Mouse (Mus musculus): ENCODE results near the gene Tmem176a. TPM values are rescaled to one million over a fixed set of nuclear protein-coding genes. Genes with fewer than 3 reads are reported as not detected.
"Not testable (repeated sequence)": the region's sequence is repeated elsewhere in the genome, so short reads cannot be mapped to it uniquely, and the experiment has no call there.

Tmem176a gene
- total RNA-seq, 2 experiments from 2014 or later = 22.4 to 27.5 TPM

DNA sequence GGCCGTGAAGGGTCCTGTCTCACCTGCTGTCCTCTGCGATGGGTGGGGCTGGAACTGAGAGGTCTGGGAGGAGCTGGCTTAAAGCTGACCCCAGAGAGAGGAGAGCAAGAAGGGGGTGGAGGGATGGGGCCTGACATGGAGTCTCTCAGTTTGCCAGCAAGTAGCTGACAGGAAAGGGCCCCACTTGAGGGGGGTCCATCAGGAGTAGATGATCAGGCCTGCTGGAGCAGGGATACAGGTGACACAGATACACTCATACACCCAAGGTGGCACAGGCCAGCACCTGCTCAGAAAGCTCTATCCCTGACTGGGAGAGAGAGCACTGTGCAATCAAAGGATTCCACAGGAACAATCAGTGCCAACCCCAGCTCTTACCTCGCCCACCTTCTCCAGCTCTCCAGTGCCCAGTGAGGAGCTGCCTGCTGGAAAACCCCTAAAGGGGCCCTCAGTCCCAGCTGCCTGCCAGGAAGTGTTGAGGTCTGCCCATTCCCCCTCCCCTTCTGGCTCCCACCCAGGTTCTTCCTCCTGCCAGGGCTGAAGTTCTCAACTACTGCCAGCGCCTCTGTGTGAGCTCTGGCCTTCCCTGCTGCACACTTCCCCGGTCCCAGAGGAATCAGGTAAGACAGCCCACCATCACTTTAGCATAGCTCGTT, 380 bp downstream of the Tmem176a start, which contains the start of gene Tmem176b:
Gene Tmem176b, minus strand, starts transcription at position 524 of the 653 bp plus-strand sequence.
- intact Hi-C loops (cut with DNase I) = loop anchor here (2.0 kb wide), 1 partner anchor 18 kb away; no protein-coding TSS in a partner anchor
- DNase-seq = peak; percentile 97

DNA sequence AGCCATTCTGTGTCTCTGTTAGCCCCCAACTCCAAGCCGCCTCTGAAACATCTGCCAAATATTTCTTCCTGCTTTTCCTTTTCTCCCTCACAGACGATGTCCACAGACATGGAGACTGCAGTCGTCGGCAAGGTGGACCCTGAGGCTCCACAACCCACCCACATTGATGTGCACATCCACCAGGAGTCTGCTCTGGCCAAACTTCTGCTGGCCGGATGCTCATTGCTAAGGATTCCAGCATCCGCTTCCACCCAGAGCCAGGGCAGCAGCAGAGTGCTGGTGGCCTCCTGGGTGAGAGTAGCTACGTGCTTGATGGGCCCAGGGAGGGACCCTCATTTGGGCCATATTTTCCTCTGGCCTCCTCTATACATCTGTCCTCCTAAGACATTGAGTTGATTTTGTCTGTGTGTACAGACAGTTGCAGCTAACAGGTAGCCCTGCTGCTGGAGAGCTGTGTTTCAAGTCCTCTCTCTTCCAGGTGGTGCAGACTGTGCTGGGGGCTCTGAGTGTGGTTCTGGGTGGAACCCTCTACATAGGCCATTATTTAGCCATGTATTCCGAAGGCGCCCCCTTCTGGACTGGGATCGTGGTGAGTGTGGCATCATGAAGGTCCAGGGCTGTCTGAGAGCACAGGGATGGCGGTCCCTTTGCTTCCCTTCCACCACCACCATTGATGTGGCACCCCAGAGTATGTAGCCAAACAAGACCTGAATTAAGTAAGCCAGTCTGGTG, 1.6 kb downstream of the Tmem176a start:
- intact Hi-C loops (cut with DNase I) = no loop called here
- peak; percentile 32 to 41 for DNase-seq

DNA sequence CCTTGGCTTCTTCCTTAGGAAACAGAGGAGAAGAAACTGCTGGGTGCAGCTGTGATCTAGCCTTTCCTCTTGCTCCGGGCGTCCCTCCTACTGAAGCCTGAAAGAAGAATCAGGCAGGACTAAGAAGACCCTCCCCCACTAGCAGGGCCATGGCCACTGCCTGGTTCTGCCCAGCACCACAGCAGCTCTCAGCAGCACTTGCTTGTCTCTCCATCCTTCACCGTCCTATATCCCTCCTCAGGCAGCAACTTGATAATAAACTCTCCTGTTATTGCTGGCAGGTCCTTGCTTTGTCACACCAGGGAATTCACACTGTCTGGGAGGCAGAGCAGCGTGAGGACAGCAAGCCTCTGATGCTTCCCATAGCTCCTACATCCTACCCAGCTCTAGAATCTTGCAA, 4.4 kb downstream of the Tmem176a start:
- intact Hi-C loops (cut with DNase I) = no loop called here

DNA sequence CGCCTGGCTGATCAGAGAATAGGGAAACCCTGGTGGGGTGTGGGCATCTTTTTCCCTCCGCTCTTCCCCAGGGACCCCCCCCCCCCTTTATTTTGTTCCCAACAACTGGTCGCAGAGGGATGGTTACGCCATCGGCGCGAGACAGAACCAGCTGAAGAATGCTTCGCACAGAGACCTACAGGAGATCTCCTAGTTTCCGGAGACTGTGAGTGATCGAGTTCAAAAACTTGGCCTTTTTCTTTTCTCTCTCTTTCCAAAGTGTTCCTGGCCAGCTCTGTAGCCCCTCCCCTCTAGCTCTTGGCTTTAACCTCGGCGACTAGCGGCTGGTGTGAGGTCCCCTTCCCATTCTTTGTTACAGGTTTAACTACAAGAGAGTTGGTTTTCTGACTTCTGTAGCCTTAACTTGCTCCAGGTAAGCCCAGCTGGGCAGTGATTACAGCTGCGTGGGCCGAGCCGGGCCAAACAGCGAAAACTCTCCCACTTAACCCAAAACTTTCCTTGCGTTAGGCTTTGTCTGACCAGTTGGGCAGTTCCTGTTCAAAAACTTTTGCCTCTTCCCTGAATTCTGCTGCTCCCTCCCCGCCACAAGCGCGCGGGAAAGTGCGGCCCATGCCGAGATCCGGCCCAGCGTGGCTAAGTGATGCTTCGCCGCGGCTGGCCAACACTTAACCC, 11.2 kb downstream of the Tmem176a start:
- intact Hi-C loops (cut with DNase I) = no loop called here
- peak; percentile 60 to 69 for DNase-seq

More for the DNA sequence above, 4.4 kb downstream of the Tmem176a start:
- no peak for DNase-seq

DNA sequence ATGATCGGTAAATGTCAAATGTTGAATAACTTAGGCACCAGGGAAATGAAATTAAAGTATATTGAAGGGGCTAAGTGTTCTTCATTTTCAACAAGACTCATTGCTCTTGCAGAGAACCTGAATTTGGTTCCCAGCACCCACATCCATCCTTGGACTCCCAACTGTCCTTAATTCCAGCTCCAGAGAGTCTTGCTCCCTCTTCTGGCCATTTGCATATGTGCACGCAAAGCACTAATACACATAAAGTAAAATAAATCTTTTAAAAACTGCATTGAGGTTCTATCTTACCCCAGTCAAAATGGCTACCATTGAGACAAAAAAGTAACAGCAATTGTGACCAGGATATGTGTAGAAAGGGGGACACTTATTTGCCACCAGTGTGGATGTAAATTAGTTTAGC, 13.4 kb downstream of the Tmem176a start:
- intact Hi-C loops (cut with DNase I) = no loop called here
- DNase-seq = no peak

DNA sequence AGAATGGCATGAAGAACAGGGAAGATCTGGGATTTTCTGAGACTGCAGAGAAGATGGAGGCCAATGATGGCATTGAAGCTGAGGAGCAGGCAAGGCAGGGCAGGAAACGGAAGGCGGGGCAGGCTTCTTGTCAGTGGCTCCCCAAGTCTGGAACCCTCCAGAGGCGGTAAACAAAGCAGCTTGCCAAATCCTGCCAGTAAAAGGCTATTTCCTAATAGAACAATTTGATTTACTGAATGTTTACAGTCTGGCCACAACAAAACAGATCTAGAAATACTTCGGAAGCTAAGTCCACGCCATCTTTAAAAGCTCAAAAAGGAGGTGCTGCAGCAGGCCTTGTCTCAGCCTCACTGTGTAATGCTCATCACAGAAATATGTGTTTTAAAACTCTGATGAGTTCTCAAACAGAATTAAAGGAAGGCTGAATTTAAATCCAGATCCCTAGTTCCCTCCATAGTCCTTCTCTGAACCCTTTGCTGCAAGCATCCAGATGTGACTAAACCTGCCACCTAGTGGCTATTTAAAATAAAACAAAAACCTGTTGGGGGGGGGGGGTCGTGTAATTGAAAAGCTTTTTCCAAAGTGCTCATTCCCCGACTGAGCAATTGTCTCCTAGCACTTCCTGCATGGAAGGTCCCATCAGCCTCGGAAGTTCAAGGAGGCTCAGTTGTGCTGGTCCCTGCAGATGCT, 17.0 kb downstream of the Tmem176a start:
- intact Hi-C loops (cut with DNase I) = loop anchor here (1.0 to 5.0 kb wide), 3 partner anchors 17 to 210 kb away; partner anchors contain the start of genes Gimap8, Tmem176a and Tmem176b

DNA sequence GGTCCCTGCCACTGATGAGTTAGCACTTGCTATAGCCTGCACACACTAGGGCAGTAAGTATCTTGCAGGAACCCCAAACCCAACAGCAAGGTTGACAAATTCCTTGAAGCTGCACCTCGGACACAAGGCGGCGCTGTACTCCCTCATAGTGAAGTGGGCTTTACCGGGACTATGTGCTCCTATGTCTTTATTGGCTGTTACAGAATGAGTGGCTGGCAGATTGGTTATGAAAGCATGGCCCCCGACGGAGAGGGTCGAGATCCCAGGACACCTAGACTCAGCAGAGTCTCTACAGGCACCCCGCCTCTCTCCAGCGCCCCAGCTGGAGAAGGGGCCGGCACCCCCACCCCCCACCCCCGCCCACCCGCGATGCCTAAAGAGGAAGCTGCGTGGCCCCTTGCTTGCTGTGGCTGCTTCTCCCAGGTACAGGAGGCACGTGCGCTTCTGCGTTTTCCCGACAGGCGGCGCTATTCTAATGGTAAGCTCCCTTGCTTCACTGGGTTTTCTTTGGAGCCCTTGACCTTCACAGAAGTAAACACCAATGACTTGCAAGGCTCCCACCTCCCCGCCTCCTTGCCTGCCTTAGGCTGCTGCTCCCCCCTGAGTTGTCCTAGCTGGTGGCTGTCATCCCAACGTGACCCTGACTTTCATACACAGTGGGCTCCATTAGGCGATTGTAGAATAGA, 19.6 kb downstream of the Tmem176a start:
- DNase-seq = peak; percentile 41 to 68
- intact Hi-C loops (cut with DNase I) = loop anchor here (1.0 kb wide), 1 partner anchor 95 kb away; no protein-coding TSS in a partner anchor

More for the DNA sequence above, 17.0 kb downstream of the Tmem176a start:
- no peak for DNase-seq

DNA sequence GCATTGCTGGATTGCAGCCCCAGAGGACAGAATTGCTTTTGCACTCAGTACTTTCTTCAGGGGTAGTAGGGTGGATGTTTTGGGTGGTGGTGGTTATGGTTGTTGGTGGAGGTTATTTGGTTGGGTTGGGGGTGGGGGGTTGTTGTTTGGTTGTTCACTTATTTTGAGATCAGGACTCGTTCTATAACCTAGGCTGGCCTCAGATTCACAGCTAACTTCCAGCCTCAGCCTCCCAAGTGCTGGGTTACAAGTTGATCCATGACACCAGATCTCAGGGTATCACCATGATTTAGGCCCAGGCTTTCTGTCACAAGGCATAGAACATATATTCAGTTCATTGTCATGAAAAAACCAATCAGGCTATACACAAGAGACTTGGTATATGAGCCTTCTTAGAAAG, 20.1 kb downstream of the Tmem176a start:
- intact Hi-C loops (cut with DNase I) = loop anchor here (1.0 kb wide), 1 partner anchor 94 kb away; no protein-coding TSS in a partner anchor
- DNase-seq = no peak

DNA sequence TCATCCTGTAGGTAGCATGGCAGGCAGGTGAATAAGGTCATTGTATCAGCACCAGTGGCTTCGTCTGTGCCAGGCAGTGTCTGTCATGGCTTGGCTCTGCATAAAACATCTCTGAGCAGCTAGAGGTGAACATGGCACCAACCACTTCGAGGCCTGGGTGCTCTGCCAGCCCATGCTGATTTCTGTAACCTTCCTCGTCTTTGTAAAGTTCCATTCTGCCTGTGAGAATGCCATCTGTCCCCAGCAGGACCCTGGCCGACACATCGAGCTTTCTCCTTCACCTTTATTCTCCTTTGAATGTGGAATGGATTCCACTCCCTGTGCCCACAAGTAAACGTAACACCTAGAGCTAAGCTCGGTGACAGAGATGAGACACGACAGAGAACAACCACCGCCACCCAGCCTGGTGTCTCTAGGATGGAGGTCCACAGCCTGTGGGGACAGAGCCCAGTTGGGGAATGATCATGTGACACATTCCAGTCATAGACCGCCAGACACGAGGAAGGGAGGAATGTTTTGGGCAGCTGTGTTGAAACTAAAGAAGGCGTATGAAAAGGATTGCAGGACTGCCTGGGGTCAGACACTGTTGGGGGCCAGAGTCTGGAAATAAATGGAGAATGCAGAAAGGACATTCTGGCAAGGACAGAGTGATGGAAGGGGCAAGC, 21.0 kb downstream of the Tmem176a start:
- DNase-seq = no peak
- intact Hi-C loops (cut with DNase I) = no loop called here

DNA sequence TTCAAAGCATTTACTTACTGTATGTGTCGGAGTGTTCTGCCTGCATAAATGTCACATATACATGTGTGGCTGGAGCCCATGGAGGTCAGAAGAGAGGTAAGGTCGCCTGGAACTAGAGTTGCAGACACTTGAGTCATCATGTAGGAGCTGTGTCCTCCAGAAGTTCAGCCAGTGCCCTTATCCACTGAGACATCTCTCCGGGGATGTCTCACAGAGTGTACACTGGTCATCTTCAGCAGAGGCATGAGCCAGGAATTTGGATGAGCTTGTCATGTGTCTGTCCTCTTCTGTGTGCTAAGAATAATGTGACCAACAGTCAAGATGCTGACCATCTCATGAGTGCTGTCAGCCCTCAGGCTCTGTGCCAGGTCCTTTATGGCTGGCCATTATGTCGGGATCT, 22.1 kb downstream of the Tmem176a start:
- intact Hi-C loops (cut with DNase I) = no loop called here
- no peak for DNase-seq

DNA sequence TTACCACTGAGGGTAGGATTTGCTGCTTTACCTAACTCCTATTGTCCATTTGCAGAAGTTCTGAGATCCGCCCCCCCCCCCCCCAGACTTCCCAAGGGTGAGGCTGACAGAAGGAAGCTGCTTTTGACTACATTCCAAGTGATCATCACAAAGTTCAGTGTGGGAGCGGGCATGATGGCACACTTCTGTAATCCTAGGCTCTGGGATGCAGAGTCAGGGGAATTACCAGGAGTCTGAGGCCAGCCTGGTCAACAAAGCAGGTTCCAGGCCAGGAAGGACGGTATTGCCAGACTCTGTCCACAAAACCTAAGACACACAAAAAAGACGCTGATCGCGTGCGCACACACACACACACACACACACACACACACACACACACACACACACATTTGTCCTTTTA, 22.8 kb downstream of the Tmem176a start:
- intact Hi-C loops (cut with DNase I) = no loop called here
- DNase-seq = no peak

DNA sequence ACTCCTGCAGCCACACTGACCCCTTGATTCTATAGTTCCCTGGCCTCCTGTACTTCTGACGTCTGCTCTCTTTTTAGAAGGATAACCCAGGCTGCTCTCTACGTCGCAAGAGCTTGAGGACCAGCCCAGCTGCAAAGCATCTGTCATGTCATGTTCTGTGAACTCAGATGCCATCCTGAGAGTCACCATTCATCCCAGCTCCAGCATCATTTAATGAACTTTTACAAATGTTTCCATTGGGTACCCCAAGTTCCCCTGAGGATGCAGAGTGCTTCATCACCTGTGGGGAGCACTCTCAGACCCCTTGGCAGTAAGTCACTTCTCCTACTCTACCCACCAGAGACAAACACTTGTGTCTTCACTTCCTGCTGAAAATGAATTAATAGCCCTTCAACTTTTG, 23.5 kb downstream of the Tmem176a start:
- intact Hi-C loops (cut with DNase I) = no loop called here
- DNase-seq = no peak

DNA sequence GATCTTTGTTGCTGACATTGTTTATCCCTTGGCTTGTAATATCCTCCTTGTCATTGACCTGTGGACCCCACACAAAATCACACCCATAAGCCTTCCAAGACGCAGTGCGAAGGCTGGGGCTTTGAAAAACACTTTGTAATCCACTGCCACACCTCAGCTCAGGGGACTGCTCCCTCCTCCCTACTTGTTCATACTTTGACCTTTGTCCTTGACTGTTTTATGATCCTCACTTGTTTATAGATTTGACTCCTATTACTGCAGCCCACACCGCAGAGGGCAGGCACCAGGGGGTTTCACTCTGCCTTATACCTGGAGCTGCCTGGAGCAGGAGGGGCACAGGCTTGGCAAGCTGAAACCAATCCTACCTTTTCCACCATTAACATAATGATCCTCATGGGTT, 24.0 kb downstream of the Tmem176a start:
- intact Hi-C loops (cut with DNase I) = no loop called here
- no peak for DNase-seq

DNA sequence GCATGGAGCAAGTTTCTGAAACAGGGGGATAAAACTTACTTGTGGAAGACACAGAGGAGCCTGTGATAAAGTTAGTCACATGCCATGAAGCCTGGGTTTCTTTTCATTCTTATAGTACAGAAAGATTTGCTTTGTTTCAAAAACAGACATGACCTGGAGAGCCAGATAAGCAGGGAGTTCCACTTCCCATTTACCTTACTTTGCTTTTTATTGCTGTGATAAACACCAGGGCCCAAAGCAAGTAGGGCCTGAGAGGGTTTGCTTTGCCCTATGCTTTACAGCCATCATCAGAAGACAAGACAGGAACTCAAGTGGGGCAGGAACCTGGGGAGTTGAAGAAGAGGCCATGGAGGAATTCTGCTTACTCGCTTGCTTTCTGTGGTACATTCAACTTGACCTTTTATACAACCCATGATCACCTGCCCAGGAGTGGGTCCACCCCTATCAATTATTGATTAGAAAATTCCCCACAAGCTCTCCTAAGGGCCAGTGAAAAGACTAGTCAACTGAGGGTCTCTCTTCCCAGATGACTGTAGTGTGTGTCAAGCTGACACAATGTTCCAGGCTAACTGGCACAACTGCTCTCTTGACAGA, 24.5 kb downstream of the Tmem176a start:
- no peak for DNase-seq

DNA sequence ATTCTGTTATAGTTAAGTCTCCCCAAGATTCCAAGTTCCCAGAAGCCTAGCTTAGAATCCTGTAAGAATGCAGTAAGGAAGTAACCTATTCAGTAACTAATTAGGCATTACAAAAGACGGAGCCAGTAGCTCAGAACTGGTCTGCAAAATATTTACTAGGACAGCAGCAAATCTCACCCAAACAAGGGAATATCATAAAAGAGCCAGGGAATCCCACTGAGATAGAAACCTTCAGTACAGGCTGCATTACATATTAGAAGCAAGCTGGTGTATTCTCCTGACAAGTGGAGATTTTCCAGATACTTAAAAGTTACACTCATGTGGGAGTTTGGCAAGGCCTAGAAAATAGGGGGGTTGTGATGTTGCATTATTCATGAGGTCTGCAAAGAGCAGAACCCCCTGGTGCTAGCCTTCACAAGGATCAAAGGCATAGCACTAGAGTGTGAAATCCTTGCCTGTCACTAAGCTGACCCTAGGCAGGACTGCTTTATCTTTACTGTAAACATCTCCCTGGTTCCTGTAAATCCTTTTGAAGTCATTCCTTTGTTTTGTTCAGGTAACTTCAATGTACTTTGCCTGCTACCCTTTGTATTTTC, 25.7 kb downstream of the Tmem176a start:
- intact Hi-C loops (cut with DNase I); DNase-seq: not testable (repeated sequence)

More for the DNA sequence above, 24.5 kb downstream of the Tmem176a start:
- intact Hi-C loops (cut with DNase I) = no loop called here

DNA sequence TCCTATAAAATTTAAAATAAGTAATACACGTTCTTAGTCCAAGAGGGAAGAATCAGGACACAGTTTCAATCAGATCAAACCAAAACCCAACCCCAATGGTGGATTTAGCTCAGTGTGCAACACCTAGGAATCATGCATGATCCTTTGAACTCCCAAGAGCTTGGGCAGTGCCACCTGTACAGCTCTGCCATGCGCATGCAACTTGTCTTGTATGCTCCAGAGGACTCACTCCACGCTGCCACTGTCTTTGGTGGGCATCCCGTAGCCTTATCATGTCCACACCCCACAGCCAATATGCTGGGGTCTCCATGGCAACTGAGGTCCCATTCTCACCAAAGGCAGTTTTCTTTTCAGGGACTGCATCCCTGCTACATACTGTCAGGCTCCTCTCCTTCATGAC, 26.4 kb downstream of the Tmem176a start:
- intact Hi-C loops (cut with DNase I) = no loop called here
- no peak for DNase-seq

DNA sequence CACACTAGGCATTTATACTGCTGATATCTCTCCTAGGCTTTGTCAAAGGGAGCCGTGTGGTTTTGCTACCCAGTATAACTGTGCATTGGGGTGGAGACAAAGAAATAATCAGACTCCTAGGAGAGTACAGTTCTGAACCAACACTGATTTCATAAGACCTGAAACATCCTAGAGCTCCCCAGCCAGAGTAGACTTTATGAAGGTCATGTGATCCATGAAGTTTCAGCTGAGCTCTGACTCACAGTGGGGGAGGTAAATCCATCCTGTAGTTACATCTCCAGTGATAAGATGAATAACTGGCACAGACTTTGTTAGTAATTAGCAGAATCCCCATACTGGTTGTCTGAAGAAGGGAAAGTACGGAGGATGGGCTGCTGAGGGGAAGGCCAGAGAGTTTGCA, 29.1 kb downstream of the Tmem176a start:
- intact Hi-C loops (cut with DNase I) = no loop called here
- no peak for DNase-seq

DNA sequence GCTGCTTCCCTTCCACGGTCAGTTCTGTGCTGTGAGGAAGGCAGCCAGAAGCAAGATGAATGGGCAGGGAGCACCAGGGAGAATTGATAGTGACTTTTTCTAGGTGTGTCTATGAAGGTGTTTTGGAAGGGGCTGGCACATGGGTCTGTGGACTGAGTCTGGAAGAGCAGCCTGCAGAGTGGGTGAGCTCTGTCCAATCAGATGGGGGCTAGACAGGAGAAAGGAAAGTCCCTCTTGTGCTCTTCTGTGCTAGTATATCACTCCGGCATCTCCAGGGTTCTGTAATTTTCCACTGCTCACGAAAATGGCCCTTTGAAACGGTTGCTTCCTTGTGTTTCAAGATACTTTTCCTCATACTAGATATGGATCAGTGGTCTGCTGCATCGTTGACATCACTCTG, 31.9 kb downstream of the Tmem176a start, which contains the start of gene Aoc1:
Gene Aoc1, plus strand, starts transcription at position 301 of the 400 bp plus-strand sequence.
- DNase-seq = no peak
- intact Hi-C loops (cut with DNase I) = no loop called here

DNA sequence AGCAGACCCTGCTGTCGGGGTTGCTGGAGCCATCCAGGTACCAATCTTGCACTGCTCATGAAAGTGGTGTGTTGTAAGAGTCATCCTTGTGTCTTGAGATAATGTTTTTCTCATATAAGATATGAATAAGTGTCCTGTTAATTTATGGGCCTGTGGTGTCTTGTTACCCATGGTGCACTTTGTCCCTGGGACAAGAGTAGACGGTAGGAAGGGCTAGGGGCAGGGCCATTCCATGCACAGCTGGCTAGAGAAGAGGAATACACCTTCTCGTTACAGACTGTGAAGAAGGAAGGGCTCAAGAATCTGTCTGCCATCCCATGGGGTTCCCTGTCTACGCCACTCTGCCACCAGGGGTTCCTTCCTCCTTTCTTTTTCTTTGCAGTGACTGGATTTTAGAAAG, 33.9 kb downstream of the Tmem176a start:
- no peak for DNase-seq
- intact Hi-C loops (cut with DNase I) = no loop called here

Measured in heart, postnatal 10 days (tissue).